In genomic region chr1:46066484-46067251, GRCm38 (mm10) we compare ENCODE assay signal across 8 mouse cellular contexts. TPM values are rescaled to one million over a fixed set of nuclear protein-coding genes. Genes with fewer than 3 reads are reported as not detected.
DNase-seq lines count a peak whose midpoint lies in the region; ATAC-seq and TF ChIP-seq lines count a peak whose summit lies in the region.

No protein-coding gene starts in this region.

- peak; percentile 79 for DNase-seq in testis, postnatal 14 days (ENCODE audit: low spot score)

- H3K27me3 ChIP-seq in megakaryocyte, embryonic 14.5 days (replicated peaks) = no peaks in the 10 kb centered on the region
- H3K27me3 ChIP-seq in heart, embryonic 11.5 days (ENCODE audit: control insufficient read depth, insufficient read depth, low read length) = no peaks in the 10 kb centered on the region
- no peaks in the 10 kb centered on the region for H3K27me3 ChIP-seq in kidney, embryonic 15.5 days
- no peaks in the 10 kb centered on the region for H3K27me3 ChIP-seq in limb, embryonic 13.5 days
- no peaks in the 10 kb centered on the region for H3K27me3 ChIP-seq in midbrain, embryonic 16.5 days (ENCODE audit: control insufficient read depth, insufficient read depth, low read depth, low read length)

- under 1% methylated on average over 28 of the region's 28 CpGs for WGBS in heart, embryonic 11.5 days (ENCODE audit: insufficient replicate concordance)
- WGBS in kidney, embryonic 15.5 days = 0% methylated on average over 28 of the region's 28 CpGs
- 0% methylated on average over 28 of the region's 28 CpGs for WGBS in limb, embryonic 13.5 days
- under 1% methylated on average over 27 of the region's 28 CpGs for WGBS in midbrain, embryonic 16.5 days

- peak overlapping the region; percentile 91 for H3K4me3 ChIP-seq in megakaryocyte, embryonic 14.5 days (replicated peaks)
- H3K4me3 ChIP-seq in embryonic fibroblast, embryonic 13.5 days (ENCODE audit: insufficient read depth, low read length) = peak overlapping the region; percentile 60
- H3K4me3 ChIP-seq in heart, embryonic 11.5 days (ENCODE audit: low read depth, low read length) = peak overlapping the region; percentile 61
- H3K4me3 ChIP-seq in kidney, embryonic 15.5 days (replicated peaks) = peak overlapping the region; percentile 67
- H3K4me3 ChIP-seq in limb, embryonic 13.5 days = peak overlapping the region; percentile 64
- peak overlapping the region; percentile 72 for H3K4me3 ChIP-seq in midbrain, embryonic 16.5 days (ENCODE audit: low read depth, low read length)

- no peaks in the 10 kb centered on the region for H3K9me3 ChIP-seq in megakaryocyte, embryonic 14.5 days
- no peaks in the 10 kb centered on the region for H3K9me3 ChIP-seq in heart, embryonic 11.5 days (replicated peaks; ENCODE audit: control insufficient read depth, low read length)
- H3K9me3 ChIP-seq in kidney, embryonic 15.5 days (replicated peaks) = no peaks in the 10 kb centered on the region
- no peaks in the 10 kb centered on the region for H3K9me3 ChIP-seq in limb, embryonic 13.5 days
- no peaks in the 10 kb centered on the region for H3K9me3 ChIP-seq in midbrain, embryonic 16.5 days (replicated peaks; ENCODE audit: control insufficient read depth, low read length, poor library complexity, severe bottlenecking)

- peak overlapping the region; percentile 84 for H3K9ac ChIP-seq in heart, embryonic 11.5 days (ENCODE audit: low read depth, low read length)
- H3K9ac ChIP-seq in kidney, embryonic 15.5 days = peak overlapping the region; percentile 74
- H3K9ac ChIP-seq in limb, embryonic 13.5 days = peak overlapping the region; percentile 80
- H3K9ac ChIP-seq in midbrain, embryonic 16.5 days (ENCODE audit: low read depth, low read length) = peak overlapping the region; percentile 90

- no peak overlapping the region for H3K27ac ChIP-seq in embryonic fibroblast, embryonic 13.5 days (ENCODE audit: insufficient read depth, low read length)
- H3K27ac ChIP-seq in heart, embryonic 11.5 days (ENCODE audit: low read depth, low read length) = peak overlapping the region; percentile 84
- peak overlapping the region; percentile 92 for H3K27ac ChIP-seq in kidney, embryonic 15.5 days
- peak overlapping the region; percentile 88 for H3K27ac ChIP-seq in limb, embryonic 13.5 days
- H3K27ac ChIP-seq in midbrain, embryonic 16.5 days (ENCODE audit: low read length) = peak overlapping the region; percentile 94

- no peak; the same call in 1 of the 2 replicates for TF ChIP-seq POLR2A in embryonic fibroblast, embryonic 13.5 days (IDR thresholded peaks at IDR 0.05; ENCODE audit: low read depth, low read length)

- peaks cover 9% of the 10 kb centered on the region for H3K4me1 ChIP-seq in megakaryocyte, embryonic 14.5 days
- H3K4me1 ChIP-seq in embryonic fibroblast, embryonic 13.5 days (ENCODE audit: control insufficient read depth, insufficient read depth, low read length) = no peaks in the 10 kb centered on the region
- no peaks in the 10 kb centered on the region for H3K4me1 ChIP-seq in heart, embryonic 11.5 days (ENCODE audit: control insufficient read depth, insufficient read depth, low read length)
- H3K4me1 ChIP-seq in kidney, embryonic 15.5 days = no peaks in the 10 kb centered on the region
- H3K4me1 ChIP-seq in limb, embryonic 13.5 days = peaks cover 3% of the 10 kb centered on the region
- peaks cover 5% of the 10 kb centered on the region; the same call in 1 of the 2 replicates for H3K4me1 ChIP-seq in midbrain, embryonic 16.5 days (ENCODE audit: control insufficient read depth, insufficient read depth, low read length)

- no peak for ATAC-seq in megakaryocyte, adult 5-6 weeks (ENCODE audit: poor library complexity, severe bottlenecking)
- ATAC-seq in heart, embryonic 11.5 days (replicated peaks; ENCODE audit: insufficient number of reproducible peaks, low FRiP score, low TSS enrichment) = peak; percentile 87
- ATAC-seq in kidney, embryonic 15.5 days (replicated peaks; ENCODE audit: low FRiP score) = peak; percentile 97
- ATAC-seq in limb, embryonic 13.5 days (ENCODE audit: low FRiP score, low read depth) = peak; percentile 89
- peak; percentile 93 for ATAC-seq in midbrain, embryonic 16.5 days

- H3K4me2 ChIP-seq in heart, embryonic 11.5 days = peak overlapping the region; percentile 62
- peak overlapping the region; percentile 83 for H3K4me2 ChIP-seq in kidney, embryonic 15.5 days
- peak overlapping the region; percentile 68 for H3K4me2 ChIP-seq in limb, embryonic 13.5 days (replicated peaks)
- peak overlapping the region; percentile 62 for H3K4me2 ChIP-seq in midbrain, embryonic 16.5 days (ENCODE audit: low read length)

- H3K36me3 ChIP-seq in megakaryocyte, embryonic 14.5 days (replicated peaks; ENCODE audit: low read length) = no peaks in the 10 kb centered on the region
- H3K36me3 ChIP-seq in heart, embryonic 11.5 days (ENCODE audit: control insufficient read depth, insufficient read depth, low read length) = no peaks in the 10 kb centered on the region
- no peaks in the 10 kb centered on the region for H3K36me3 ChIP-seq in kidney, embryonic 15.5 days
- no peaks in the 10 kb centered on the region for H3K36me3 ChIP-seq in limb, embryonic 13.5 days
- no peaks in the 10 kb centered on the region for H3K36me3 ChIP-seq in midbrain, embryonic 16.5 days (ENCODE audit: control insufficient read depth, insufficient read depth, low read length)

- no peak for TF ChIP-seq CTCF in embryonic fibroblast, embryonic 13.5 days (IDR thresholded peaks at IDR 0.05; ENCODE audit: borderline replicate concordance, insufficient read depth, low read length)

RNA-seq across cellular contexts. Expression of gene Dnah7b, which starts 0.6 kb away (rescaled TPM):
- polyA plus RNA-seq in megakaryocyte, embryonic 14.5 days (2012; ENCODE audit: insufficient read depth, low replicate concordance) = not detected in 2 replicates
- not detected in 2 replicates for total RNA-seq in megakaryocyte, adult 5-6 weeks (2015)
- total RNA-seq in megakaryocyte, adult 5-6 weeks (2017) = not detected in 2 replicates
- 2.2 and 3.1 TPM in 2 replicates for polyA plus RNA-seq in embryonic fibroblast, embryonic 13.5 days (2011; ENCODE audit: insufficient read length, low read depth, missing spikeins)
- polyA plus RNA-seq in heart, embryonic 11.5 days (2014; fragmentation: Nextera tagmentation; extraction: Ambion mirVana) = 3.0 and 3.8 TPM in 2 replicates
- 1.3 and 1.6 TPM in 2 replicates for polyA plus RNA-seq in kidney, embryonic 15.5 days (2015; fragmentation: Nextera tagmentation; extraction: Ambion mirVana)
- 2.2 and 2.5 TPM in 2 replicates for polyA plus RNA-seq in limb, embryonic 13.5 days (2015; fragmentation: Nextera tagmentation; extraction: Ambion mirVana)
- polyA plus RNA-seq in midbrain, embryonic 16.5 days (2015; fragmentation: Nextera tagmentation; extraction: Ambion mirVana) = 3.2 and 3.5 TPM in 2 replicates
